Mouse (Mus musculus): ENCODE measurements around the gene Fhl3.
A peak's percentile ranks its signal among the peaks of the same experiment; 100 is the strongest.
"Not testable (repeated sequence)": the region's sequence is repeated elsewhere in the genome, so short reads cannot be mapped to it uniquely, and the experiment has no call there.

Fhl3 gene

GRCm38 (mm10) chr4:124708518-124709477, 8.3 kb downstream of the Fhl3 start:
- DNase-seq (ENCODE audit: low spot score in 2 of 2), result peak; percentile 51 to 61

GRCm38 (mm10) chr4:124709961-124710446, 9.5 kb downstream of the Fhl3 start:
- DNase-seq (ENCODE audit: low spot score in 2 of 2), result no peak

GRCm38 (mm10) chr4:124710776-124711291, 10.3 kb downstream of the Fhl3 start:
- peak in 1 of 2 experiments; percentile 38 for DNase-seq (ENCODE audit: low spot score in 2 of 2)

- DNase-seq (ENCODE audit: low spot score in 2 of 2), result no peak
Measured at GRCm38 (mm10) chr4:124712618-124713017, 12.1 kb downstream of the Fhl3 start.

GRCm38 (mm10) chr4:124713850-124714249, 13.3 kb downstream of the Fhl3 start:
- DNase-seq (ENCODE audit: low spot score in 2 of 2), result not testable (repeated sequence)

- DNase-seq (ENCODE audit: low spot score in 2 of 2), result peak; percentile 87 to 93
Measured at GRCm38 (mm10) chr4:124714545-124715481, 14.3 kb downstream of the Fhl3 start, which contains the start of gene Sf3a3. Gene Sf3a3, plus strand, starts transcription at chr4:124714776.

GRCm38 (mm10) chr4:124719101-124719500, 18.6 kb downstream of the Fhl3 start:
- DNase-seq (ENCODE audit: low spot score in 2 of 2), result no peak

- no peak for DNase-seq (ENCODE audit: low spot score in 2 of 2)
Measured at GRCm38 (mm10) chr4:124726121-124726520, 25.6 kb downstream of the Fhl3 start.

- no peak for DNase-seq (ENCODE audit: low spot score in 2 of 2)
Measured at GRCm38 (mm10) chr4:124736952-124737351, 36.5 kb downstream of the Fhl3 start.

GRCm38 (mm10) chr4:124737486-124737885, 37.0 kb downstream of the Fhl3 start:
- no peak for DNase-seq (ENCODE audit: low spot score in 2 of 2)

- DNase-seq (ENCODE audit: low spot score in 2 of 2), result no peak
Measured at GRCm38 (mm10) chr4:124738013-124738412, 37.5 kb downstream of the Fhl3 start.

GRCm38 (mm10) chr4:124738783-124739182, 38.3 kb downstream of the Fhl3 start:
- DNase-seq (ENCODE audit: low spot score in 2 of 2), result no peak

GRCm38 (mm10) chr4:124741376-124742343, 41.2 kb downstream of the Fhl3 start, which contains the start of gene Inpp5b:
Gene Inpp5b, plus strand, starts transcription at chr4:124741850.
- peak; percentile 47 to 67 for DNase-seq (ENCODE audit: low spot score in 2 of 2)

GRCm38 (mm10) chr4:124742839-124743238, 42.3 kb downstream of the Fhl3 start:
- DNase-seq (ENCODE audit: low spot score in 2 of 2), result no peak

GRCm38 (mm10) chr4:124746577-124746976, 46.1 kb downstream of the Fhl3 start:
- DNase-seq (ENCODE audit: low spot score in 2 of 2), result no peak

- DNase-seq (ENCODE audit: low spot score in 2 of 2), result no peak
Measured at GRCm38 (mm10) chr4:124747851-124748250, 47.4 kb downstream of the Fhl3 start.

GRCm38 (mm10) chr4:124751300-124752250, 51.1 kb downstream of the Fhl3 start:
- DNase-seq (ENCODE audit: low spot score in 2 of 2), result peak; percentile 97 to 98

GRCm38 (mm10) chr4:124752281-124753199, 52.0 kb downstream of the Fhl3 start:
- DNase-seq (ENCODE audit: low spot score in 2 of 2), result peak in 1 of 2 experiments; percentile 16
